In genomic region chr5:88975694-88976093, GRCm38 (mm10) we compare ENCODE assay signal across 32 mouse cellular contexts.
DNase-seq lines count a peak whose midpoint lies in the region; ATAC-seq and TF ChIP-seq lines count a peak whose summit lies in the region.
"Had no signal": no experiment of that assay in that cellular context is flagged by ENCODE, and none has a peak within 500 bp of the region (broad histone marks: within the 10 kb centered on the region; RNA-seq: fewer than 3 reads in every experiment).

No protein-coding gene starts in this region.

- H3K9ac ChIP-seq in hindbrain, embryonic 14.5 days, result no peak overlapping the region
- no peak overlapping the region for H3K9ac ChIP-seq in hindbrain, embryonic 13.5 days
- no peak overlapping the region for H3K9ac ChIP-seq in midbrain, embryonic 11.5 days (ENCODE audit: low read length)
- H3K9ac ChIP-seq in midbrain, embryonic 15.5 days, result no peak overlapping the region
- no peak overlapping the region for H3K9ac ChIP-seq in hindbrain, postnatal 0 days (replicated peaks; ENCODE audit: low read length)
- H3K9ac ChIP-seq: embryonic facial prominence, embryonic 15.5 days; forebrain, embryonic 12.5 days; heart, embryonic 12.5 days; kidney, embryonic 15.5 days; liver, embryonic 12.5 days; liver, postnatal 0 days; midbrain, embryonic 13.5 days; neural tube, embryonic 12.5 days had no signal

- no peaks in the 10 kb centered on the region for H3K27me3 ChIP-seq in hindbrain, embryonic 14.5 days (ENCODE audit: control insufficient read depth, insufficient read depth, low read length)
- H3K27me3 ChIP-seq in hindbrain, embryonic 13.5 days, result no peaks in the 10 kb centered on the region
- H3K27me3 ChIP-seq in midbrain, embryonic 11.5 days (ENCODE audit: control insufficient read depth, insufficient read depth, low read length), result no peaks in the 10 kb centered on the region
- no peaks in the 10 kb centered on the region for H3K27me3 ChIP-seq in midbrain, embryonic 15.5 days (replicated peaks)
- H3K27me3 ChIP-seq in hindbrain, postnatal 0 days (ENCODE audit: insufficient read depth, low read length), result no peaks in the 10 kb centered on the region
- H3K27me3 ChIP-seq: embryonic facial prominence, embryonic 15.5 days; forebrain, embryonic 12.5 days; heart, embryonic 12.5 days; kidney, embryonic 15.5 days; liver, embryonic 12.5 days; midbrain, embryonic 13.5 days; neural tube, embryonic 12.5 days; Patski had no signal

- H3K4me2 ChIP-seq in hindbrain, embryonic 14.5 days (replicated peaks), result no peak overlapping the region
- H3K4me2 ChIP-seq in hindbrain, embryonic 13.5 days, result no peak overlapping the region
- H3K4me2 ChIP-seq in midbrain, embryonic 11.5 days, result no peak overlapping the region
- no peak overlapping the region for H3K4me2 ChIP-seq in midbrain, embryonic 15.5 days
- no peak overlapping the region for H3K4me2 ChIP-seq in hindbrain, postnatal 0 days (ENCODE audit: low read depth, low read length)
- H3K4me2 ChIP-seq: embryonic facial prominence, embryonic 15.5 days; forebrain, embryonic 12.5 days; heart, embryonic 12.5 days; kidney, embryonic 15.5 days; liver, embryonic 12.5 days; midbrain, embryonic 13.5 days; neural tube, embryonic 12.5 days had no signal

- no peak for TF ChIP-seq CTCF in hindbrain, postnatal 0 days (IDR thresholded peaks at IDR 0.05; ENCODE audit: low read depth)

- no peaks in the 10 kb centered on the region for H3K4me1 ChIP-seq in hindbrain, embryonic 14.5 days (replicated peaks; ENCODE audit: control insufficient read depth, insufficient read depth, low read length)
- H3K4me1 ChIP-seq in hindbrain, embryonic 13.5 days (replicated peaks), result 0 out of 2 replicates have a peak, but pooled peaks cover 3% of the 10 kb centered on the region
- no peaks in the 10 kb centered on the region for H3K4me1 ChIP-seq in midbrain, embryonic 11.5 days (ENCODE audit: control insufficient read depth, insufficient read depth, low read length)
- no peaks in the 10 kb centered on the region for H3K4me1 ChIP-seq in midbrain, embryonic 15.5 days
- no peaks in the 10 kb centered on the region for H3K4me1 ChIP-seq in hindbrain, postnatal 0 days (ENCODE audit: insufficient read depth, low read length)
- H3K4me1 ChIP-seq: embryonic facial prominence, embryonic 15.5 days; kidney, embryonic 15.5 days; neural tube, embryonic 12.5 days had no signal

- no peak overlapping the region for H3K4me3 ChIP-seq in hindbrain, embryonic 14.5 days (replicated peaks; ENCODE audit: low read length)
- H3K4me3 ChIP-seq in hindbrain, embryonic 13.5 days, result no peak overlapping the region
- no peak overlapping the region for H3K4me3 ChIP-seq in midbrain, embryonic 11.5 days (ENCODE audit: low read depth, low read length)
- H3K4me3 ChIP-seq in midbrain, embryonic 15.5 days, result no peak overlapping the region
- no peak overlapping the region for H3K4me3 ChIP-seq in hindbrain, postnatal 0 days (ENCODE audit: low read length)
- H3K4me3 ChIP-seq: embryonic facial prominence, embryonic 10.5 days; embryonic facial prominence, embryonic 15.5 days; forebrain, embryonic 12.5 days; heart, adult 2 months; heart, embryonic 12.5 days; kidney, embryonic 15.5 days; left cerebral cortex, adult 2 months; liver, embryonic 12.5 days; midbrain, embryonic 13.5 days; neural tube, embryonic 12.5 days had no signal

- peak; percentile 23 for DNase-seq in embryo, embryonic 10 days (ENCODE audit: low spot score)
- DNase-seq in embryo, embryonic 11 days, result no peak
- DNase-seq in hindbrain, embryonic 14.5 days (ENCODE audit: low spot score), result no peak
- peak; percentile 83 for DNase-seq in midbrain, embryonic 11.5 days (ENCODE audit: low spot score, missing footprints)
- DNase-seq in hindbrain, postnatal 0 days (ENCODE audit: low spot score), result peak; percentile 43
- no peak for DNase-seq in left cerebral cortex, adult 9 months (ENCODE audit: low spot score in 2 of 2)
- DNase-seq: adrenal gland, postnatal 10 days; cerebellum, adult 11 months; cerebellum, adult 9-10 months; cerebellum, postnatal 36 days; gastrocnemius, postnatal 25 days; heart, adult 2 months; heart, postnatal 4 days; kidney, adult 18-20 months; kidney, postnatal 36 days; liver, postnatal 0 days; lung, postnatal 36 days; thymus, adult 2 months; thymus, postnatal 4 days had no signal

- no peaks in the 10 kb centered on the region for H3K9me3 ChIP-seq in hindbrain, embryonic 14.5 days (ENCODE audit: control insufficient read depth, low read length)
- no peaks in the 10 kb centered on the region for H3K9me3 ChIP-seq in hindbrain, embryonic 13.5 days
- H3K9me3 ChIP-seq in midbrain, embryonic 11.5 days (ENCODE audit: control insufficient read depth, low read length), result no peaks in the 10 kb centered on the region
- no peaks in the 10 kb centered on the region for H3K9me3 ChIP-seq in midbrain, embryonic 15.5 days
- no peaks in the 10 kb centered on the region for H3K9me3 ChIP-seq in hindbrain, postnatal 0 days (ENCODE audit: low read length)
- H3K9me3 ChIP-seq: embryonic facial prominence, embryonic 10.5 days; embryonic facial prominence, embryonic 15.5 days; forebrain, embryonic 12.5 days; heart, embryonic 12.5 days; kidney, embryonic 15.5 days; liver, embryonic 12.5 days; midbrain, embryonic 13.5 days; neural tube, embryonic 12.5 days had no signal

- H3K27ac ChIP-seq in hindbrain, embryonic 14.5 days, result no peak overlapping the region; the same call in 1 of the 2 replicates
- no peak overlapping the region for H3K27ac ChIP-seq in hindbrain, embryonic 13.5 days
- no peak overlapping the region for H3K27ac ChIP-seq in midbrain, embryonic 11.5 days (ENCODE audit: low read depth, low read length)
- no peak overlapping the region for H3K27ac ChIP-seq in midbrain, embryonic 15.5 days
- H3K27ac ChIP-seq in hindbrain, postnatal 0 days, result no peak overlapping the region
- H3K27ac ChIP-seq: embryonic facial prominence, embryonic 15.5 days; forebrain, embryonic 12.5 days; heart, adult 2 months; kidney, embryonic 15.5 days; left cerebral cortex, adult 2 months; liver, embryonic 12.5 days; midbrain, embryonic 13.5 days; neural tube, embryonic 12.5 days had no signal

- H3K36me3 ChIP-seq in hindbrain, embryonic 14.5 days (replicated peaks; ENCODE audit: control insufficient read depth, insufficient read depth), result no peaks in the 10 kb centered on the region
- H3K36me3 ChIP-seq in hindbrain, embryonic 13.5 days, result no peaks in the 10 kb centered on the region
- H3K36me3 ChIP-seq in midbrain, embryonic 11.5 days (ENCODE audit: control insufficient read depth, insufficient read depth, low read length), result no peaks in the 10 kb centered on the region
- no peaks in the 10 kb centered on the region for H3K36me3 ChIP-seq in midbrain, embryonic 15.5 days (replicated peaks)
- no peaks in the 10 kb centered on the region for H3K36me3 ChIP-seq in hindbrain, postnatal 0 days (ENCODE audit: insufficient read depth, low read length)
- H3K36me3 ChIP-seq: embryonic facial prominence, embryonic 10.5 days; embryonic facial prominence, embryonic 15.5 days; forebrain, embryonic 12.5 days; G1E; heart, embryonic 12.5 days; kidney, embryonic 15.5 days; liver, embryonic 12.5 days; midbrain, embryonic 13.5 days; neural tube, embryonic 12.5 days had no signal

- ATAC-seq in hindbrain, embryonic 14.5 days (ENCODE audit: low FRiP score), result peak; percentile 70; the same call in 1 of the 2 replicates
- no peak for ATAC-seq in hindbrain, embryonic 13.5 days (ENCODE audit: low FRiP score)
- ATAC-seq in midbrain, embryonic 11.5 days (ENCODE audit: low FRiP score), result no peak
- no peak for ATAC-seq in midbrain, embryonic 15.5 days (replicated peaks)
- peak; percentile 86 for ATAC-seq in hindbrain, postnatal 0 days
- ATAC-seq: liver, embryonic 12.5 days; liver, postnatal 0 days; midbrain, embryonic 13.5 days had no signal

Comparison
In these comparisons a context has a peak if more than half of its experiments do, and no peak if none do; other contexts are left out.
1. DNase-seq: peak in embryo, embryonic 10 days (single experiment), midbrain, embryonic 11.5 days (single experiment) and hindbrain, postnatal 0 days (single experiment); none in embryo, embryonic 11 days (single experiment), hindbrain, embryonic 14.5 days (single experiment) and left cerebral cortex, adult 9 months (0 of 2).
2. ATAC-seq: peak in hindbrain, embryonic 14.5 days (single experiment) and hindbrain, postnatal 0 days (single experiment); none in hindbrain, embryonic 13.5 days (single experiment), midbrain, embryonic 11.5 days (single experiment) and midbrain, embryonic 15.5 days (single experiment).